Mouse (Mus musculus) liver, adult (tissue): ENCODE data around the gene Pet2.

ENCODE experiments used
- GATA4 ChIP-seq: IDR thresholded peaks from 2 replicates; pipeline ENCODE4 v1.6.1; 2014; ENCODE audit warnings: mild to moderate bottlenecking, low read length; ENCODE audit not compliant: insufficient replicate concordance

Pet2 gene

DNA sequence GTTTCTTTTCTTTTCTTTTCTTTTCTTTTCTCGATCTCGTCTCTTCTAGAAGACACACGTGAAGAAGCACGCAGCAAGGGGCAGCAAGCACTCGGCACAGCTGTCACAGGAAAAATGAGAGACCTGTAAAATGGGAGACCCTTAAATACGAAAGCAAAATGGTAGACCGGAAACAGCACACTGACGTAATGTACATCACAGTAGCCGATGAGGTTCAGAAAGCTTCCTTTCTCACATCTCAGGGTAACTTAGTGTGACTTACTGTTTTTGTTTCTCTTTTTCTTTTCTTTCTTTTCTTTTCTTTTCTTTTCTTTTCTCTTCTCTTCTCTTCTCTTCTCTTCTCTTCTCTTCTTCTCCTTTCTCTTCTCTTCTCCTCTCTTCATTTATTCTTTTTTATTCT is at the start of gene Pet2:
Gene Pet2, minus strand, starts transcription at position 101 of the 400 bp plus-strand sequence.
- no peak for TF ChIP-seq GATA4
